Mouse (Mus musculus) stomach, postnatal 0 days (tissue): ENCODE data around the gene 4933415A04Rik.

Experiments
- CTCF ChIP-seq: IDR thresholded peaks from 2 replicates; pipeline ENCODE4 v1.5.1; 2016; ENCODE audit warnings: antibody characterized with exemption, low read depth, mild to moderate bottlenecking, moderate library complexity
- EP300 ChIP-seq: optimal IDR thresholded peaks from 2 replicates; pipeline ENCODE3; 2016; ENCODE audit warnings: antibody characterized with exemption

- TF ChIP-seq EP300: no peak
- no peak for TF ChIP-seq CTCF
These were observed 34.9 kb downstream of the 4933415A04Rik start for GRCm38 (mm10) chr11:43621769-43622168.
